Mouse (Mus musculus): Measurements from ENCODE around the gene Senp1.
A peak's percentile ranks its signal among the peaks of the same experiment; 100 is the strongest.

The Senp1 gene

GRCm38 (mm10) chr15:98048918-98049700, 44.4 kb downstream of the Senp1 start:
- DNase-seq (ENCODE audit: low spot score), result no peak

- DNase-seq (ENCODE audit: low spot score), result no peak
These were observed 49.2 kb downstream of the Senp1 start for GRCm38 (mm10) chr15:98044387-98044786.

GRCm38 (mm10) chr15:98043967-98044366, 49.6 kb downstream of the Senp1 start:
- DNase-seq (ENCODE audit: low spot score), result no peak

GRCm38 (mm10) chr15:98042508-98042907, 51.0 kb downstream of the Senp1 start:
- no peak for DNase-seq (ENCODE audit: low spot score)

DNA sequence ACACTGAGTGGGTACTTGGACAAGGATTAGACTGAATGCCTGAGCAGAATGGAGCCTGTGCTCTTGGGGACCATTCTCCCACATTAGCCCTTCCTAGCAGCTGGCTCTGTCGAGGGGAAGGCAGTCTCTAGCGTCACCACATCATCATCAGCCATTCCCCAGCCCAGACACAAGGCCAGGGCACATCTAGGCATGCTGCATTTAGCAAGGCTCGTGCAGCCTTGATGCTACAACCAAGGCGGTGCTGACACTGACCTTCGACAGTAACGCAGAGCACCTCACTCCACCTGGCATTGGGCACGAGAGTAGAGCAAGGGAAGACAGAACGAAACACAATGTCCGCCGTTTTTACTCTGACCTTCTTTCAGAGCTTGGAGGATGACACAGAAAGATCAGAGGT, 53.9 kb downstream of the Senp1 start:
- DNase-seq (ENCODE audit: low spot score), result no peak

DNA sequence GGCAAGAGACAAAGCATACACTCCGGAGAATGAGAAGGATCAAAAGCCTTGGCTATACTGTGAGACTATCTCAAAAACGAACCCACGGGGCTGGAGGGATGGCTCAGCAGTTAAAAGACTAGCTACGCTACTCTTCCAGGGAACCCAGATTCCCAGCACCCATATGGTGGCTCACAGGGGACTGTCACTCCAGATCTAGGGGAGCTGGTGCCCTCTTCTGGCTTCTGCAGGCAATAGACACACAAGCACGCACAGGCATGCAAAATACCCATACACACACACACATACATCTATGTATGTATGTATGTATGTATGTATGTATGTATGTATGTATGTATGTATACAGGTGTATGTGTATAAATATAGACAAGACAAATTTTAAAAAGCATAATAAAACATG, 57.0 kb downstream of the Senp1 start:
- DNase-seq (ENCODE audit: low spot score), result no peak

GRCm38 (mm10) chr15:98035076-98035755, 58.3 kb downstream of the Senp1 start:
- DNase-seq (ENCODE audit: low spot score), result no peak

GRCm38 (mm10) chr15:98033233-98033748, 60.3 kb downstream of the Senp1 start:
- DNase-seq (ENCODE audit: low spot score), result no peak

GRCm38 (mm10) chr15:98029798-98030197, 63.7 kb downstream of the Senp1 start:
- DNase-seq (ENCODE audit: low spot score), result no peak

DNA sequence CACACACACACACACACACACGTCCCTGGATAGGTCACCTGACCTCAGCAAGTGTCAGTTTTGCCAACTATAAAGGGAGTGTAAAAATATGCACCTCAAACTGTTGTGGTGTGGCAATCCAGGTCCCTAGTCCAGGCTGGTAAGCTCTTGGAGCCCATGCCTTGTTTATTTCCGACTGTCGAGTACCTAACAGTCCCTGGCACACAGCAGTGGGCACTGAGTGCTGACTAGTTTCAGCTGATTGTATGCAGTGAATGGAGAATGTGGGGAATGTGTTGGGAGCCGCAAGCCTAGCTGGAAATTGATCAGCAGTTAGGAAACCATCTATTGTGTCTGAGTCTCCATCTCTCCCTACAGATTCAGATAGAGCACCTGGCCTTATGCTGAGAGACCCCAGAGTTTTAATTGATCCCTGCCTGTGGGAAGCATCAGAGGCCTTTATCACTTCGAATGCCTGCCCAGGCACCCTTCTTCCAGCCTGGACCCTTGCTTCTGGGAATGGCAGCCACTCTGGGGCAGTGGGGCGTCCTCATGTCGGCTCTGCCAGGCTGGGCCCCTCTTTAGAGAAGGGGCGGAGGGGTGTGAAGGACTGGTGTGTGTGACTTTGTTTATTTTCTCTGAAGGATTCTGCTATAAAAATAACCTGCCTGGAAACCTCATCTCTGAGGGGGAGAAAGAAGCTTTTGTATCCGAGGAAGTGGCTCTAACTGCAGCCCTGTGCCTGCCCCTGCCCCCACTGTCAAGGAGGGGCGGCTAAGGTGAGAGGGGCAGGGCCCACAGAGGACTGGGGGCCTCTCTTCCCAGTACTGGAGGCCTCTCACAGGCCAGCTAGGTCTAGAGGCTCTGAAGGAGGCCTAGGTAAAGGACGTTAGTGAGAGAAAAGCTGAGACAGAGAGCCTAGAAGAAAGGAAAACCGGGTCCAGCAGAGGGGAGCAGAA, 66.3 kb downstream of the Senp1 start:
- DNase-seq (ENCODE audit: low spot score), result no peak

GRCm38 (mm10) chr15:98025611-98026010, 67.9 kb downstream of the Senp1 start:
- DNase-seq (ENCODE audit: low spot score), result no peak

DNA sequence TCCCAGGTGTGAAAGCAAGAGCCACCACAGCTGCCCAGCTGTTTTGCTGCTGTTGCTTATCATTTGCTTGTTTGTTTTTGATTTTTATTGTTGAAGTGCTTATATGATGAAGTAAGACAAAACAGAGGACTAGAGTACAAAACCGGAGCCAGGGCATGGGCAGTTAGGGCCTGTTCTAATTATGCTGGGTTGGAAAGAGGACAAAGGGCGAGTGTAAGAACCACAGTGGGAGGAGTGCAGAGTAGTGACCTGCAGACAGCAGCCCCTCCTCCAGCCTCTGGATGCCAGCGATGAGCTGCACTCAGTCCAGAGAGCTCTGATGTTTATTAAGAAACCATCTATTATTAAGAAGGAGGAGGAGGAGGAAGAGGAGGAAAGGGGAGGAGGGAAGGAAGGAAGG, 70.4 kb downstream of the Senp1 start:
- no peak for DNase-seq (ENCODE audit: low spot score)

DNA sequence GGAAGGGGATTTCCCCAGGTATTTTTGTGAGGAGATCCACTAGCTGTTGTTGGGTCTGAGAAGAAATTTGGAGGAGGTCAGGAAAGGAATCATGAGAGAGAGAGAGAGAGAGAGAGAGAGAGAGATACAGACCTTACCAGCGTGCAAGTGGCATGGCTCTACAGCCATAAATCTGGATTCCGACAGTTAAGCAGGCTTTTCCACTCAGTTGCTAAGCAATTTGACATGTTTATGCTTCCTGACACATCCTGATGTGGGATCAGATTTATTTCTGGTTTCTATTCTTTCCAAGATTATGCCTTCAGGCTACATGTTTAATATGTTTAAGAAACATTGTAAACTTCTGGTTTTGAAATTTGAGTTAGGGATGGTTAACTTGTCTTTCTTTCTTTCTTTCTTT, 71.7 kb downstream of the Senp1 start:
- no peak for DNase-seq (ENCODE audit: low spot score)

- no peak for DNase-seq (ENCODE audit: low spot score)
These were observed 74.5 kb downstream of the Senp1 start for GRCm38 (mm10) chr15:98019047-98019446.

GRCm38 (mm10) chr15:98017925-98018324, 75.6 kb downstream of the Senp1 start:
- no peak for DNase-seq (ENCODE audit: low spot score)

DNA sequence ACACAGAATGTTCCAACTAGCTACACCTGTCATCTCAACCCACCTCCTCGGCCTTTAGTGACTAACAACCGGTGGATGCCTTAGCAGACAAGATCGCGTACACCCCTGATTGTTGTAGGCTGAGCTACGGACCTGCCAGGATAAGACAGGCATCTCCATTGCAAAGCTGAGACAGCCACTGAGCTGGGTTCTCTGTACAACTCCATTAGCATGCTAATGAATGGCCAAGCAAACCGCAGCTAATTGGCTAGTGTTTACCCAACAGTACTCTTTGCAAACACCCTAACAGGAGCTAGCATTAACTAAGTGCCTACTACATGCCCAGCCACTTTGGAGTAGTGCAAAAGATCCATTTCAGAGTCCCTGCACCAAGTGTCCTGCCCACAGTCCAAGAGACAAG, 80.7 kb downstream of the Senp1 start:
- no peak for DNase-seq (ENCODE audit: low spot score)

DNA sequence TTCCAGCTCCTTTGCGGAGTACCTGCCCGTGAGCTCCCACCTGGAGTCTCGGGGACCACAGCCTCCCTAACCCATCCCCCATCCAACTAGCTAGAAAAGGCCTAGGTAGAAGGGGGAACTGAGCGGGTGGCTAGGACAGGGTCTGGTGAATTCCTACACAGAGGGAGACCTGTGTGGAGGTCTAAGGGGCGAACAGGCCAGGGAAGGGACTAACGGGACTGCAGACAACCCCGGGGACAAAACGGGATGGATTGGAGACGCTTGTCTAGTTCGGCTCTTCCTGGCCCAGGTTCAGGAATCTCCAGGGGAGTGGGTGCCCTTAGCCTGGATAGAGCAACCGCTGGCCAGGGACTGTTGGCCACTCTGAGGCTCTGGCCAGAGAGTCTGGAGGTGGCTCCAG, 88.4 kb downstream of the Senp1 start:
- no peak for DNase-seq (ENCODE audit: low spot score)

- DNase-seq (ENCODE audit: low spot score), result no peak
These were observed 88.8 kb downstream of the Senp1 start for GRCm38 (mm10) chr15:98004740-98005159.

DNA sequence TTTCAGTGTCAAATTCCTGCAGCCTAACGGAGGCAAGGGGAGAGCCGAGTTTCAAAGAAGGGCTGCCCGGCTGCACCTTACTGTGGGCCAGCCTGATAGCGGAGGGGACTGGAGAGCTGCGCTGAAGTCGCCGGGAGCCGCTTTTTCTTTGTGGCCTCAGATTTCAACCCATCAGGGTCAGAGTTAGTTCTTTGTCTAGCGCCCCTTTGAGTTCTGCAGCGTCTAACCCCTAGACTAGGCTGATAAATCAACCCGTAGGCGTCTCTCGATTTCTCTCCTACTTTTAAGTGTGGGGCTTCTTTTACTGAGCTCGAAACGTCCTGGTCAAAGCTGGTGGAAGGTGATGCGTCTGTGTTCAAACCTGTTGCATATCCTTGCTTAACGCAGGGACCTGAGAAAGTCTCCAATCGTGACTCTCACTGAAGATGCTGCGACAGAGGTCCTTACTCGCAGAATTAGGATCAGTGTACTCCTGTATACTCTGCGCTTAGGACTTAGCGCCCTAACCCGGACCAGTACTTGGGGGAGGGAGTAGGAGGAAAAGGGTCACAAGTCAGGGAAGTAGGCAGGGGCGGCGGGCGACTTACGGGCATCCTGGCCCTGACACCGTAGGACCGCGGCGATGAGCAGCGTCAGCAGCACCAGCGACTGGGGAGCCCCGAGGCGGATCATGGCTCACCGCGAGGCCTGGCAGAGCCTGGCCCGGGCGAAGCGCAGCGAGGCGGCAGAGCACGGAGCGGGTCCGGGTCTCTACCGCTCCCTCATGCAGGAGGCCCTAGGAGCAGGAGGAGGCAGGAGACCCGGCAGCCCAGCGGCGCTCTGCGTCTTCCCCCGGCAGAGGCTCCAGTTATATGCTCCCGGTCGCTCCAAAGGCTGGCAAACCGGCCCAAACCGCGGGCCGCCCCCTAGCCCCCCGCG, 89.5 kb downstream of the Senp1 start, which contains the start of gene Col2a1:
Gene Col2a1 (minus strand): TSS at position 874 of the 918 bp plus-strand sequence.
- no peak for DNase-seq (ENCODE audit: low spot score)

GRCm38 (mm10) chr15:98002991-98003821, 90.3 kb downstream of the Senp1 start:
- peak; percentile 30 for DNase-seq (ENCODE audit: low spot score)

All from urinary bladder, postnatal 14 days (tissue).